Mouse (Mus musculus) thymus, postnatal 25 days (tissue): ENCODE results near the gene Trpm3.

Experiments
- DNase-seq: peaks from one replicate; pipeline ENCODE4 v3.0.0; 2022

The Trpm3 gene

GRCm38 (mm10) chr19:22518508-22518907, 379.7 kb downstream of the Trpm3 start:
- no peak for DNase-seq

GRCm38 (mm10) chr19:22527944-22528343, 389.1 kb downstream of the Trpm3 start:
- no peak for DNase-seq

GRCm38 (mm10) chr19:22542990-22543709, 404.3 kb downstream of the Trpm3 start:
- DNase-seq, result no peak

- DNase-seq, result peak; percentile 14
Observed at GRCm38 (mm10) chr19:22552179-22552578, 413.3 kb downstream of the Trpm3 start.

- no peak for DNase-seq
Observed at GRCm38 (mm10) chr19:22554421-22554941, 415.6 kb downstream of the Trpm3 start.

- no peak for DNase-seq
Observed at GRCm38 (mm10) chr19:22572396-22572795, 433.6 kb downstream of the Trpm3 start.

GRCm38 (mm10) chr19:22572849-22573248, 434.0 kb downstream of the Trpm3 start:
- no peak for DNase-seq

GRCm38 (mm10) chr19:22582120-22582745, 443.4 kb downstream of the Trpm3 start:
- no peak for DNase-seq

GRCm38 (mm10) chr19:22594492-22594891, 455.6 kb downstream of the Trpm3 start:
- no peak for DNase-seq

GRCm38 (mm10) chr19:22595246-22595645, 456.4 kb downstream of the Trpm3 start:
- no peak for DNase-seq

- no peak for DNase-seq
Observed at GRCm38 (mm10) chr19:22596715-22597114, 457.9 kb downstream of the Trpm3 start.

GRCm38 (mm10) chr19:22604322-22604721, 465.5 kb downstream of the Trpm3 start:
- DNase-seq, result no peak

GRCm38 (mm10) chr19:22607985-22608684, 469.3 kb downstream of the Trpm3 start:
- no peak for DNase-seq

- DNase-seq, result no peak
Observed at GRCm38 (mm10) chr19:22611621-22612020, 472.8 kb downstream of the Trpm3 start.

- DNase-seq, result no peak
Observed at GRCm38 (mm10) chr19:22615367-22615766, 476.5 kb downstream of the Trpm3 start.

GRCm38 (mm10) chr19:22624801-22625513, 486.1 kb downstream of the Trpm3 start:
- DNase-seq, result no peak

GRCm38 (mm10) chr19:22628878-22629277, 490.0 kb downstream of the Trpm3 start:
- no peak for DNase-seq

GRCm38 (mm10) chr19:22631316-22631715, 492.5 kb downstream of the Trpm3 start:
- no peak for DNase-seq

GRCm38 (mm10) chr19:22635635-22636034, 496.8 kb downstream of the Trpm3 start:
- no peak for DNase-seq

- DNase-seq, result no peak
Observed at GRCm38 (mm10) chr19:22637786-22638185, 498.9 kb downstream of the Trpm3 start.

GRCm38 (mm10) chr19:22638394-22638954, 499.6 kb downstream of the Trpm3 start:
- DNase-seq, result no peak

- DNase-seq, result no peak
Observed at GRCm38 (mm10) chr19:22642124-22642523, 503.3 kb downstream of the Trpm3 start.
